Comparison of ENCODE assay signal across 30 mouse cellular contexts in genomic region chr5:141505281-141505680, GRCm38 (mm10).
DNase-seq lines count a peak whose midpoint lies in the region; ATAC-seq and TF ChIP-seq lines count a peak whose summit lies in the region.
"Had no signal": no experiment of that assay in that cellular context is flagged by ENCODE, and none has a peak within 500 bp of the region (broad histone marks: within the 10 kb centered on the region; RNA-seq: fewer than 3 reads in every experiment).

No protein-coding gene starts in this region.

- H3K36me3 ChIP-seq in hindbrain, postnatal 0 days (ENCODE audit: insufficient read depth, low read length): no peaks in the 10 kb centered on the region
- H3K36me3 ChIP-seq in hindbrain, embryonic 16.5 days (ENCODE audit: control insufficient read depth, insufficient read depth, low read length): no peaks in the 10 kb centered on the region
- H3K36me3 ChIP-seq: hindbrain, embryonic 13.5 days; kidney, embryonic 15.5 days; limb, embryonic 10.5 days; limb, embryonic 15.5 days; liver, embryonic 13.5 days; midbrain, embryonic 13.5 days; neural tube, embryonic 12.5 days; stomach, embryonic 15.5 days had no signal

- no peak overlapping the region for H3K4me3 ChIP-seq in hindbrain, postnatal 0 days (ENCODE audit: low read length)
- H3K4me3 ChIP-seq in hindbrain, embryonic 16.5 days (ENCODE audit: low read length): no peak overlapping the region
- no peak overlapping the region for H3K4me3 ChIP-seq in gastrocnemius, adult 2 months
- H3K4me3 ChIP-seq: hindbrain, embryonic 13.5 days; kidney, embryonic 15.5 days; layer of hippocampus, adult 2 months; limb, embryonic 10.5 days; limb, embryonic 15.5 days; liver, embryonic 13.5 days; megakaryocyte, embryonic 14.5 days; midbrain, embryonic 13.5 days; neural tube, embryonic 12.5 days; stomach, embryonic 15.5 days had no signal

- no peak overlapping the region for H3K9ac ChIP-seq in hindbrain, postnatal 0 days (replicated peaks; ENCODE audit: low read length)
- no peak overlapping the region for H3K9ac ChIP-seq in hindbrain, embryonic 16.5 days (ENCODE audit: low read depth, low read length)
- H3K9ac ChIP-seq: hindbrain, embryonic 13.5 days; kidney, embryonic 15.5 days; limb, embryonic 15.5 days; liver, embryonic 13.5 days; midbrain, embryonic 13.5 days; neural tube, embryonic 12.5 days; stomach, embryonic 15.5 days had no signal

- WGBS in hindbrain, postnatal 0 days: 34% methylated on average over 6 of the region's 6 CpGs
- WGBS in hindbrain, embryonic 16.5 days: 32% methylated on average over 6 of the region's 6 CpGs

- DNase-seq in embryo, embryonic 10 days (ENCODE audit: low spot score): peak; percentile 64
- no peak for DNase-seq in embryo, embryonic 9.5 days (ENCODE audit: extremely low spot score)
- DNase-seq in hindbrain, postnatal 0 days (ENCODE audit: low spot score): peak; percentile 41
- DNase-seq in brain, embryonic 14.5 days (ENCODE audit: low read depth): peak; percentile 17
- peak; percentile 79 for DNase-seq in mesoderm, embryonic 11.5 days (ENCODE audit: low read depth, low spot score)
- DNase-seq in adrenal gland, adult (ENCODE audit: inconsistent age in 2 of 2, low spot score in 1 of 2): no peak
- DNase-seq in gastrocnemius, adult 2 months: no peak
- DNase-seq: adrenal gland, postnatal 25 days; cerebellum, adult 2 months; cerebellum, postnatal 14 days; heart, postnatal 14 days; kidney, adult 18-20 months; kidney, postnatal 25 days; liver, embryonic 13.5 days; lung, adult 18-20 months; lung, postnatal 4 days; right cerebral cortex, postnatal 14 days had no signal

- TF ChIP-seq POLR2A in brain, embryonic 14.5 days (IDR thresholded peaks at IDR 0.05; ENCODE audit: borderline replicate concordance, extremely low read depth, insufficient read depth, insufficient read length, poor library complexity, severe bottlenecking): no peak

- TF ChIP-seq CTCF in hindbrain, postnatal 0 days (IDR thresholded peaks at IDR 0.05; ENCODE audit: low read depth): no peak
- no peak for TF ChIP-seq CTCF in brain, embryonic 14.5 days (IDR thresholded peaks at IDR 0.05; ENCODE audit: borderline replicate concordance, extremely low read depth, insufficient read depth, insufficient read length)
- TF ChIP-seq CTCF in gastrocnemius, adult 2 months (IDR thresholded peaks at IDR 0.05): no peak

- intact Hi-C loops in gastrocnemius, adult 2 months (cut with DNase I): no loop called here

- no peak for ATAC-seq in hindbrain, postnatal 0 days
- ATAC-seq in hindbrain, embryonic 16.5 days: no peak
- ATAC-seq: forebrain, embryonic 14.5 days; lung, postnatal 0 days; midbrain, embryonic 13.5 days had no signal

- H3K4me1 ChIP-seq in hindbrain, postnatal 0 days (ENCODE audit: insufficient read depth, low read length): no peaks in the 10 kb centered on the region
- H3K4me1 ChIP-seq in hindbrain, embryonic 16.5 days (ENCODE audit: control insufficient read depth, insufficient read depth, low read depth, low read length): no peaks in the 10 kb centered on the region
- H3K4me1 ChIP-seq: kidney, embryonic 15.5 days; limb, embryonic 10.5 days; limb, embryonic 15.5 days; liver, embryonic 13.5 days; megakaryocyte, embryonic 14.5 days; midbrain, embryonic 13.5 days; neural tube, embryonic 12.5 days; stomach, embryonic 15.5 days had no signal

- H3K9me3 ChIP-seq in hindbrain, postnatal 0 days (ENCODE audit: low read length): no peaks in the 10 kb centered on the region
- no peaks in the 10 kb centered on the region for H3K9me3 ChIP-seq in hindbrain, embryonic 16.5 days (ENCODE audit: control insufficient read depth, low read length)
- H3K9me3 ChIP-seq: hindbrain, embryonic 13.5 days; kidney, embryonic 15.5 days; limb, embryonic 10.5 days; limb, embryonic 15.5 days; liver, embryonic 13.5 days; midbrain, embryonic 13.5 days; neural tube, embryonic 12.5 days; stomach, embryonic 15.5 days had no signal

- H3K27ac ChIP-seq in hindbrain, postnatal 0 days: no peak overlapping the region
- H3K27ac ChIP-seq in hindbrain, embryonic 16.5 days (ENCODE audit: low read depth, low read length): no peak overlapping the region
- no peak overlapping the region for H3K27ac ChIP-seq in gastrocnemius, adult 2 months
- H3K27ac ChIP-seq: hindbrain, embryonic 13.5 days; kidney, embryonic 15.5 days; layer of hippocampus, adult 2 months; limb, embryonic 10.5 days; limb, embryonic 15.5 days; liver, embryonic 13.5 days; midbrain, embryonic 13.5 days; neural tube, embryonic 12.5 days; stomach, embryonic 15.5 days had no signal

- no peaks in the 10 kb centered on the region for H3K27me3 ChIP-seq in hindbrain, postnatal 0 days (ENCODE audit: insufficient read depth, low read length)
- no peaks in the 10 kb centered on the region for H3K27me3 ChIP-seq in hindbrain, embryonic 16.5 days (replicated peaks; ENCODE audit: control insufficient read depth, insufficient read depth, low read length)
- H3K27me3 ChIP-seq: CH12.LX; hindbrain, embryonic 13.5 days; kidney, embryonic 15.5 days; limb, embryonic 15.5 days; liver, embryonic 13.5 days; megakaryocyte, embryonic 14.5 days; midbrain, embryonic 13.5 days; neural tube, embryonic 12.5 days; stomach, embryonic 15.5 days had no signal

- no peak overlapping the region for H3K4me2 ChIP-seq in hindbrain, postnatal 0 days (ENCODE audit: low read depth, low read length)
- H3K4me2 ChIP-seq in hindbrain, embryonic 16.5 days (ENCODE audit: low read length): no peak overlapping the region
- H3K4me2 ChIP-seq: hindbrain, embryonic 13.5 days; kidney, embryonic 15.5 days; limb, embryonic 15.5 days; liver, embryonic 13.5 days; midbrain, embryonic 13.5 days; neural tube, embryonic 12.5 days; stomach, embryonic 15.5 days had no signal

Comparison
In these comparisons a context has a peak if more than half of its experiments do, and no peak if none do; other contexts are left out.
1. DNase-seq: peak in embryo, embryonic 10 days (single experiment), hindbrain, postnatal 0 days (single experiment), brain, embryonic 14.5 days (single experiment) and mesoderm, embryonic 11.5 days (single experiment); none in embryo, embryonic 9.5 days (single experiment), adrenal gland, adult (0 of 2) and gastrocnemius, adult 2 months (single experiment).